Mouse (Mus musculus) inflammation-experienced regulatory T-cells, adult 16 weeks (primary cell): ENCODE measurements around the gene Gm20716. TPM values are rescaled to one million over a fixed set of nuclear protein-coding genes. Genes with fewer than 3 reads are reported as not detected.

Experiments used
- polyA plus RNA-seq: library from polyadenylated mRNA; unstranded; fragments of 100-300 nt; shearing (Covaris generic); gene quantifications from one replicate; pipeline ENCODE4 v1.2.1, GENCODE M21; 2017

Gm20716 gene
- polyA plus RNA-seq, result 14.7 TPM

GRCm38 (mm10) chr2:168230026-168230728 is at the start of gene Gm20716, which contains the start of the genes Dpm1 and Mocs3:
TSS of gene Gm20716 (minus strand) at chr2:168230364.
TSS of gene Dpm1 (minus strand) at chr2:168230591.
TSS of gene Mocs3 (plus strand) at chr2:168230622.

DNA sequence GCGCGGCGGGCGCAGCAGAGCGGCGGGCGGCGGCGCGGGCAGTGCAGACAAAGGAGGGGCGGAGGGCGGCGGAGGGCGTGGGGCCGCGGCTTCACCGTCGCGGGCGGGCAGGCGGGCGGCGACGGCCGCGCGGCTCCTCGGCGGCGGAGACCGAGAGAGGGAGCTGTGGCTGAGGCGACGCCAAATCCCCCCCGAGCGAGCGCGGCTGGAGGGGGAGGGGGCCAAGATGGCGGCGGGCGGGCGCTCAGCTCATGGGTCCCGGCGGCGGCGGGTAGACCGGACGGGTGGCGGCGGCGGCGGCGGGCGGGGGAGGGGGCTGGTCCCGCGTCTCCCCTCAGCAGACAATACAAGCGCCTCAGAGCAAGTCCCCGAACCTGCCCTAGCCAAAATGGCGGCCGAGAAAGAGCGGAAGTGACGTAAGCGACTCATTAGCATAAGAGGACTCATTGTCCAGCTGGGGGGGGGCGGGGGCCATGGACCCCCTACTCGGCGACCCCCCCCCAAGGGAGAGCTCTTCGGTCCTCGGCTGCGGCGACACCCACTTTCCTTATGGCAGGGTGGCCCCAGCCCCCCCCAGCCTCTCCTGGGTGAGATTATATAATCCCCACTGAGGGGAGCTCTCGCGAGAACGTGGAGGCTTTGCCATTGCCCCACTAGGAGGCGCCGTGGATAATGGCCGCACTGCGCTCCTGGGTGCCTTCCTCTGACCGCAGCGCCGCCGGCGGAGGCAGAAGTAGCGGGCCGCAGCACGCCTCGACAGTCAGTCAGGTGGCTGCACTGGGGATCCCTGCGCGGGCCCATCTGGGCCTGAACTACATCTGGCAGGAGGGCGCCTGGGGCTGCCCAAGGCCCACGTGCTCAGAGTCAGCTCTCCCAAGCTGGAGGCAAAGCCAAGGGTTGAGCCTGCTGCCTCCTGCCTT is 23.2 kb downstream of the Gm20716 start, which contains the start of gene Adnp:
TSS of gene Adnp (minus strand) at position 388 of the 920 bp plus-strand sequence.

Other genes starting within 250 kb of the Gm20716 start
- 0.60 TPM for gene Ripor3, start 219.7 kb downstream of the Gm20716 start, polyA plus RNA-seq
- 0.48 TPM for gene Pard6b, start 149.4 kb downstream of the Gm20716 start, polyA plus RNA-seq
- gene Adnp, start 23.3 kb downstream of the Gm20716 start, polyA plus RNA-seq, result not detected
- 147 TPM for gene Dpm1, start 227 bp upstream of the Gm20716 start, polyA plus RNA-seq
- 0.39 TPM for gene Mocs3, start 258 bp upstream of the Gm20716 start, polyA plus RNA-seq
- gene Kcng1, start 51.4 kb upstream of the Gm20716 start, polyA plus RNA-seq, result not detected